Mouse (Mus musculus): Measurements from ENCODE around the gene Zfp94. TPM values are rescaled to one million over a fixed set of nuclear protein-coding genes. Genes with fewer than 3 reads are reported as not detected.
"Not testable (repeated sequence)": the region's sequence is repeated elsewhere in the genome, so short reads cannot be mapped to it uniquely, and the experiment has no call there.

Zfp94 gene
- polyA plus RNA-seq, 1 experiment from 2014 or later, result 13.7 TPM

DNA sequence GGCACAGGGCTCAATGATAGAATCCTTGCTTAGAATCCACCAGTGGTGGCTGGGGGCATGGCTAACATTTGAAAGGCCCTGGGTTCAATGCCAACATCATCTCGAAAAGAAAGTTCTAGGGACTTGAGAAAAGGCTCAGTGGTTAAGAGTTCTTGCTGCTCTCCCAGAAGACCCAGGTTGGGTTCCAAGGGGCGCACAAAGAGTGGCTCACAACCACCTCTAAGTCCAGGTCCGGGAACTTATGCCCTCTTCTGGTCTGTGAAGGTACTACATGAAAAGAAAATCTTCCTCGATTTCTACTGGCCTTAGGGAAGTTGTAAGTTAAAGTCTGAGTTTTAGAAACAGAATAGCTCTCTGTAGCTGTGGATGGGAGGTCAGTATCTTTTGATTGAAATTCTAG is 30.4 kb downstream of the Zfp94 start:
- Histone ChIP-seq H3K27ac (replicated peaks) (no peak overlapping the region), H3K4me3 (no peak overlapping the region), H3K4me1 (no peaks in the 10 kb centered on the region), H3K27me3 (ENCODE audit: low read depth, poor library complexity, severe bottlenecking) (no peaks in the 10 kb centered on the region), H3K9me3 (replicated peaks) (no peaks in the 10 kb centered on the region), H3K36me3 (peaks cover 43% of the 10 kb centered on the region)
- no peak for DNase-seq (ENCODE audit: low spot score)
- 50% methylated on average over 4 of the region's 4 CpGs for WGBS

DNA sequence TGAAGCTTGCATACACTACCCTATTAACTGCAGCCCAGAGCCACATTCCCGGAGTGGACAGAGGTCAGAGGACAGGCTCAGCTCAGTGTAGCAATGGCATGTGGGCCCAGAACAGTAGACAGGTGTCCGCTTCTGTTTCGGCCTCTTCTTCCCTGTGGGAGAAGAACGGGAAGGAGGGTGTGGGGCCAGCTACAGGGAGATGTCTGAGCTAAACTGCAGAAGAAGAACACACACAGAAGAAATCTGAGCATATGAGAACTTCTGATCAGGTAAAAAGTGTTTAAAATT is 35.7 kb downstream of the Zfp94 start:
- DNase-seq (ENCODE audit: low spot score), result no peak
- 54% methylated on average over 4 of the region's 4 CpGs for WGBS
- H3K4me3 ChIP-seq, result no peak overlapping the region

DNA sequence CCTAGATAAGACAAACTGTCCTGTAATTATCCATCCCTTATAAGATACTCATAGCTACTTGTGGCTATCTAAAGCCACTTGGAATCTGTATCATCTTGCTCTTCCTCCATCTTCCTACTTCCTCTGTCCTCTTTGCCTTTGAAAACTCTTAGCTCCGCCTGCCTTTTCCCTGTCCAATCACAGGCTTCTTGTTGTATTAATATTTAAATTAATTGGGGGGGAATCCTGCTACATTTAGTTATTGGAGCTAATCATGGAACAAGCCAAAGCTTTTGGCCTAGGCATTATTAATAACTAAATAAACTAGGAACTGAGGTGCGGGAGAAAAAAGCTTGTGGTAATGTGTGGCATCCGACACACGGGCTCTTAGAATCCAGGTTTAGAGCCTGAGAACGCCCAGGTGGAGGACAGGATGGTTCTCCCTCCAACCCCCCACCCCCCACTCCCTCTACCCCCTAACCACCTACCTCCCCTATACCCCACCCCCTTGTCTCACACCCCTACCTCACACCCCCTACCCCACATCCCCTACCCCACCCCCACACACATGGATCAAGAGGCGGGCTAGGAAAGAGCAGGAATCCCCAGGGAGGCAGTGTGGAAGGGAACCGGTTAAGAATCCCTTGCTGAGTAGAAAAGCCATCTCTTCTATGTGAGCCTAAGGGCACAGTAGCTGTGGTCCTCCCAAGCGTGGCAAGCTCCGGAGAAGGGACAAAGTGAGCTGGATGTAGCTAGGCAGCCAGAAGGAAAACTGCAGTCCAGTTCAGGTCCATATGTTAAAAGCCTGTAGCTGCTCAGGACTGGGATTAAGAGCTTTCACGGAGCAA is 36.2 kb downstream of the Zfp94 start:
- Histone ChIP-seq H3K27me3 (ENCODE audit: low read depth, poor library complexity, severe bottlenecking) (no peaks in the 10 kb centered on the region), H3K4me1 (peaks cover 8% of the 10 kb centered on the region), H3K4me3 (no peak overlapping the region), H3K27ac (replicated peaks) (no peak overlapping the region), H3K9me3 (replicated peaks) (no peaks in the 10 kb centered on the region), H3K36me3 (peaks cover 25% of the 10 kb centered on the region)
- no peak for DNase-seq (ENCODE audit: low spot score)
- WGBS, result 58% methylated on average over 10 of the region's 10 CpGs

More for the DNA sequence above, 35.7 kb downstream of the Zfp94 start:
- Histone ChIP-seq H3K27me3 (ENCODE audit: low read depth, poor library complexity, severe bottlenecking) (no peaks in the 10 kb centered on the region), H3K27ac (replicated peaks) (no peak overlapping the region), H3K4me1 (peaks cover 8% of the 10 kb centered on the region), H3K36me3 (peaks cover 19% of the 10 kb centered on the region), H3K9me3 (replicated peaks) (no peaks in the 10 kb centered on the region)

DNA sequence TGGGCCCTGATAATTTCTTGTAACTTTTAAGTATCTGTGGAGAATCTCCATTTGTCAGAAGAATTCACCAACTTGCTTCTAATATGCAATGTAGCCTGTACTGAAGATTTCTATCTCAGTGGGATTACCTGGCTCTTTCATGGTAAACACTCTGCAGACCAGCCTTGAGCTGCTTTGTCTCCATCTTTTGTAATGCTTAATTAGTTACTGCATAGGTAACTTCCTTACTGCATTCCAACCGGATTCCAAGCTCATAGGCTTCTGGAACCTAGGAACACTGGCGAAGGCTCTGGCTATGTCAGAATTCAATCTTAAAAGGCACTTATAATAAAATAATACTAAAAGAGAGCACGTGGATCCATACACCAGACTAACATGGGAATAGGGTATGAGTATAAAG is 37.7 kb downstream of the Zfp94 start:
- peaks cover 39% of the 10 kb centered on the region for H3K36me3 ChIP-seq
- not testable (repeated sequence) for H3K9me3 ChIP-seq (replicated peaks); H3K4me3 ChIP-seq; H3K27ac ChIP-seq (replicated peaks); H3K4me1 ChIP-seq; H3K27me3 ChIP-seq (ENCODE audit: low read depth, poor library complexity, severe bottlenecking); DNase-seq (ENCODE audit: low spot score)
- 80% methylated on average over 3 of the region's 3 CpGs for WGBS

DNA sequence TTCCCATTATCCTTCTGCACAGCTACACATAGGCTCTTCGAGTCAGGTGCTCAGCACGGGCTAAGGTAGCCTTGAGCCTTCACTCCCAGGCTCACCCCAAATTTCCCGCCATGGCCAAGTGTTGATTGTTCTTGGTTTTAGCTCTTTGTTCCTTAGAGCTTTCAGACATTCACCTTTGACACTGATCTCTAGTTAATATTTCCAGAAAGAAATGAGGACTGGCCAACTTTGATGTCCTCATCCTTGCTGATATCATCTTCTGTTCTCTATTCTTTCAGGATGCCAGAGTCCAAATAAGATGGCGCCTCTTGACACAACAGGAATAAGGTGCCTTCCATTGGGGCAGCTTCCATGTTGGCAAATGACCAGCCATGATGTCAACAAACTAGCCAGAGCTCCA is 42.0 kb downstream of the Zfp94 start:
- DNase-seq (ENCODE audit: low spot score), result no peak
- Histone ChIP-seq H3K27me3 (ENCODE audit: low read depth, poor library complexity, severe bottlenecking) (no peaks in the 10 kb centered on the region), H3K4me3 (no peak overlapping the region), H3K9me3 (replicated peaks) (no peaks in the 10 kb centered on the region), H3K4me1 (peaks cover 14% of the 10 kb centered on the region), H3K27ac (replicated peaks) (no peak overlapping the region), H3K36me3 (peaks cover 48% of the 10 kb centered on the region)
- 87% methylated on average over 4 of the region's 4 CpGs for WGBS

DNA sequence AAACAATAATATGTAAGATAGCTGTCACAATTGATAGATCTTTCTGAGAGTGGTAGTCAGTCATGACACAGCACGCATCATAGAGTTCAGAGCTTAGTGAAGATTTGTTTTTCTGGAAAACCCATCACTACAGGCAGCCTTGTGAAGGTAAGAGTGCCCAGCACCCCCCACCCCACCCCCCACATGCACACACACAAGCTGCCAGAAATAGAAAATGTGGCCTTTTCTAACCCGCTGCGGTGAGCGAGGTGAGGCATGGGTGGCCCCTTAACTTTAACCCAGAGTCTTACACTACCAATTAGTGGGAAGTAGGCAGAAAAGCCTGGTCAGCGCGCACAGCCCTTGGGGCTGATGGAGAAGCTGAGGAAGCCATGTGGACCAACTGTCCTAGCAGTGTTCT is 45.3 kb downstream of the Zfp94 start:
- no peak for DNase-seq (ENCODE audit: low spot score)
- peaks cover 33% of the 10 kb centered on the region for H3K36me3 ChIP-seq
- no peaks in the 10 kb centered on the region for H3K27me3 ChIP-seq (ENCODE audit: low read depth, poor library complexity, severe bottlenecking)
- 97% methylated on average over 6 of the region's 6 CpGs for WGBS
- H3K27ac ChIP-seq (replicated peaks), result no peak overlapping the region
- H3K4me3 ChIP-seq, result no peak overlapping the region
- no peaks in the 10 kb centered on the region for H3K9me3 ChIP-seq (replicated peaks)
- H3K4me1 ChIP-seq, result peaks cover 18% of the 10 kb centered on the region

DNA sequence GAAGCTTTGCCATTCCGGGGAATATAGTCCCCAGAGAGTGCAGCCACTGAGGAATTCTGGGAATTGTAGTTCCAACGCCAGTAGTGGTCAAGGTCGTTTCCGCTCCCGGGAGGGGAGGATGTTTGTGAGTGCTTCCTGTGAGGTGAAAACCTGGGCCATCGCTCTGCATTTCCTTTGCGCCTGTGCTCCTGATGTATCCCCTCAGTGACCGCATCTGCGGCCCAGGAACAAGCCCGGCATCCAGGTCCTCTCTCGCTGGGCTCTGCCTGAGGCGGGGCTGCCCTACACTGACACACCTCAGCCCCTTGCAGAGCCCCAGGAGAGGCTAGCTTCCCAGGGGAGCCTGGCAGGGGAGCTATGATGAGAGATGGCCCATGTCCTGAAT is 46.2 kb downstream of the Zfp94 start, which contains the start of gene Zfp93:
TSS of gene Zfp93 (plus strand) at position 133 of the 385 bp plus-strand sequence.
- WGBS, result 1% methylated on average over 12 of the region's 12 CpGs
- Histone ChIP-seq H3K9me3 (replicated peaks) (no peaks in the 10 kb centered on the region), H3K4me1 (peaks cover 18% of the 10 kb centered on the region), H3K4me3 (peak within 1 kb of the TSS; percentile 74), H3K27ac (replicated peaks) (peak within 1 kb of the TSS; percentile 88), H3K36me3 (peaks cover 24% of the 10 kb centered on the region), H3K27me3 (ENCODE audit: low read depth, poor library complexity, severe bottlenecking) (no peaks in the 10 kb centered on the region)
- peak; percentile 82 for DNase-seq (ENCODE audit: low spot score)

DNA sequence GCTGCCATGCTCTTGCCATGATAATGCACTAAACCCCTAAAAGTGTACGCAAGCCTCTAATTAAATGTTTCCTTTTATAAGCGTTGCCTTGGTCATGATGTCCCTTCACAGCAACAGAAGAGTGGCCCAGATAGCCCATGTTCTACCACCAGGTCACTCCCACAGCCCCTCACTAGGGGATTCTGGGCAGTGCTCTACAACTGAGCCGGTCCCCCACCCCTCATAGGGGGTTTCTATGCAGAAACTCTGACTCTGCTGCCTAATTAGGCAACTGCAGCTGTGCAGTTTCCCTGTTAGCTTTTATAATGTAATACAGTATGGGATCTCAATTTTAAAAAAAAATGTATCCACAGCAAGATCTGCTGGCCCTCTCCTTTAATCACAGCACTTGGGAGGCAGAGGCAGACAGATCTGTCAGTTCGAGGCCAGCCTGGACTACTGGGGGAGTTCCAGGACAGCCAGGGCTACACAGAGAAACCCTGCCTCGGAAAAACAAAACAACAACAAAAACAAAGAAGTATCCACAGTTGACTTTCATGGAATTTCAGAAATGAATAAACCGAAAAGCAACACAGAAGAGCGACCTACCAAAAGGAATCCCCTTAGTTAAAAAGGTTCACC is 46.7 kb downstream of the Zfp94 start:
- 37% methylated on average over 7 of the region's 7 CpGs for WGBS
- no peaks in the 10 kb centered on the region for H3K27me3 ChIP-seq (ENCODE audit: low read depth, poor library complexity, severe bottlenecking)
- peak overlapping the region; percentile 74 for H3K4me3 ChIP-seq
- H3K4me1 ChIP-seq, result peaks cover 18% of the 10 kb centered on the region
- DNase-seq (ENCODE audit: low spot score), result no peak
- H3K36me3 ChIP-seq, result peaks cover 19% of the 10 kb centered on the region
- H3K27ac ChIP-seq (replicated peaks), result peak overlapping the region; percentile 88
- H3K9me3 ChIP-seq (replicated peaks), result no peaks in the 10 kb centered on the region

DNA sequence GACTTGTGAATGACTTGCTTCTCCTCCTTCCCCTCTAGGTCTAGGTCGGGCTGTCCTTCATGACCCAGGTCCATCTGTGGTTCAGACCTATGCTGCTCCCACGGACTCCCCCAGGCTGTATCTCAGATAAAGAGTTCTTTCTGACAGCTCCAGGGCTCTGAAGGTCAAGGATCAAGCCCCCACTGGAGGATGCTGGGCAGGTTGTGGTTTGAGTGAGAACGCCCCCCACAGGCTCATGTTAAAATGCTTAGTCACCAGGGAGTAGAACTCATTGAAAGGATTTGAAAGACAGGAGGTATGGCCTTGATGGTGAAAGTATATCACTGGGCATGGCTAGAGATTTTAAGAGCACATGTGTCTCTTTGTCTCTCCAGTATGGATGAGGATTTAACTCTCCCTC is 47.2 kb downstream of the Zfp94 start:
- Histone ChIP-seq H3K9me3 (replicated peaks) (no peaks in the 10 kb centered on the region), H3K36me3 (peaks cover 13% of the 10 kb centered on the region), H3K4me1 (peaks cover 18% of the 10 kb centered on the region), H3K4me3 (no peak overlapping the region), H3K27me3 (ENCODE audit: low read depth, poor library complexity, severe bottlenecking) (no peaks in the 10 kb centered on the region), H3K27ac (replicated peaks) (no peak overlapping the region)
- 65% methylated on average over 3 of the region's 3 CpGs for WGBS
- no peak for DNase-seq (ENCODE audit: low spot score)

DNA sequence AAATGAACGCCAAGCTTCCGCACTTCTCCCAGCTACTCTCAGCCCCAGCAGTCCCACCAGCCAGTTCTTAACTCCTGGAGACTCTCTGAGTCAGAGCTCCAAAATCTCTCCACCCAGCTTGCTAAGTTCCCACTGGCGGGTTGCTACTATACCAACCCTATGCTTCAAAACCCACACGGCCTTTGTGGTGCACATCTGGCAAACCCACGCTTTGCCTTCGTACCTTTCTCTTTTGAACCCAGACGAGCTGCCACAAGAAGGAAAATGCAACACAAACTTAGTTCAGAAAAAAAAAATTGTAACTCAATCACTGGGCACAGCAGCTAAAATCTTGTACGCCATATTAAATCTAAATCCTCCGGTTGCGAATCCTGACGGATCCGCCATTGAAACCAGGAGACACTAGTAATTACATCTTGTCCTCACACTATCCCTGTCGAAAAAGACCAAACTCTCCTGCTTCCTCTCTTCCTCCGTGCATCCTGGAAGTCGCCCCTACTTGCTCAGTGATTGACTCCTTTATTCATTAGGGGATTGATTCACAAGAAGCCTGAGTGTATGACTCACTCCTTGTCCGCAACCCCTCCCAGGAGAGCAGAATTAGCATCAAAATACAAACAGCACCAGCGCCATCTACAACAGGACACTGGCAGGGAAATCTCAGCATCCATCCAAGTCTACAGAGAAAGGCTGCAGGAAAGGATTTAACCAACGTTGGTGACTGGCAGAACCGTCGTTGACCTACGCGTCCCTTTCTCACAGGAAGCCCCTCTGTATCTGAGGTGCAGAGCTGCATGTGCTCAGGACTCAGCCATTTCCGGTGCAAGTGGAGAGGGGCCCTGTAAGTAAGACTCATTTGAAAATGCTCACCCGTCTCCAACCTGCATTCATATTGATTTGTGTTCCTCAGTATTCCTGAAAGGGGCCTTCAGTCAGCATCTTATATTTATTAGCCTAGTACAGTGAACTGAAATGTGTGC is 48.0 kb downstream of the Zfp94 start:
- H3K27me3 ChIP-seq (ENCODE audit: low read depth, poor library complexity, severe bottlenecking), result no peaks in the 10 kb centered on the region
- peaks cover 18% of the 10 kb centered on the region for H3K4me1 ChIP-seq
- H3K9me3 ChIP-seq (replicated peaks), result no peaks in the 10 kb centered on the region
- H3K36me3 ChIP-seq, result peaks cover 5% of the 10 kb centered on the region
- 70% methylated on average over 24 of the region's 24 CpGs for WGBS
- no peak overlapping the region for H3K4me3 ChIP-seq
- no peak overlapping the region for H3K27ac ChIP-seq (replicated peaks)
- DNase-seq (ENCODE audit: low spot score), result no peak

DNA sequence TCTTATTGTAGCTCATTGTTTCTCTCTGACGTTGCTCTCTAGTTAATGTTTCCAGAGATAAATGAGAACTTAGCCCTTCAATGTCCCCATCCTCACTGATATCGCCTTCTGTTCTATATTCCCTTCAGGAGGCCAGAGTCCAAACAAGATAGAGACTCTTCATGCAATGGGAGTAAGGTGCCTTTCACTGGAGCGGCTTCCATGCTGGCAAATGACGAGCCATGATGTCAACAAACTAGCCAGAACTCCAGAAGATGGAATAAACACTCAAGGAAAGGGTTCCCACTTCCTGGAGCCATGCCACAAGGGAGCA is 56.5 kb downstream of the Zfp94 start:
- no peak for DNase-seq (ENCODE audit: low spot score)
- 94% methylated on average over 4 of the region's 4 CpGs for WGBS

DNA sequence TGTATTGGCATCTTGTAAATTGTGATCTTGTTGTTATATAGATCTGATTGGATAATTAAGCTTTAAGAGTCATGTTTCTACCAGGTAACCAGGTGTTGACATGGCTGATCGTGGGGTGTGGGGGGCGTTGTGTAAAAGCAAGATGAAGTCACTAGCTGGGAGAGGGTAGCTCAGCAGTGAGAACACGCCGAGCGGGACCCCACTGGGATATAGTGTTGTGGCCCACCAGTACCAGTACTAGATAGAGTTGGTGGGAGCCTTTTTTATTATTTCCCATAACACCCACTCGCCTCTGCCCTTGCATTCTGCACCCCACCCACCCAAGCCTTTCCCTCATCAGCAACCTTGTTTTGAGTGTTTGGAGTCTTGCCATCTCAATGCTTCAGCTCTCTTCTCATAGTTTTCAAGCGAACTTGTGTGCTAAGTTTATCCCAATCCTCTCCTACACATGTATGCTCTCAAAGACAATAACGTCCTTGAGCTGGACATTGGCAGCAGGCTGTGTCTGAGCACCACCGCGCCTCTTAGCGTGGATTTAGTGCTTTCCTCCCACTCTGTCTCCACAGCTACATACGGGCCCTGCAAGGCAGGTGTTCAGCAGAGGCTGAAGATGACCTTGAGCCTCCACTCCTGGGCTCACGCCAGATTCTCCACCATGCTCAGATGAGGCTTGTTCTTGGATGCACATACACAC is 57.0 kb downstream of the Zfp94 start:
- H3K4me3 ChIP-seq, result no peak overlapping the region
- peaks cover 9% of the 10 kb centered on the region for H3K4me1 ChIP-seq
- WGBS, result 92% methylated on average over 13 of the region's 13 CpGs
- no peak overlapping the region for H3K27ac ChIP-seq (replicated peaks)
- no peak for DNase-seq (ENCODE audit: low spot score)
- H3K9me3 ChIP-seq (replicated peaks), result no peaks in the 10 kb centered on the region
- peaks cover 24% of the 10 kb centered on the region for H3K36me3 ChIP-seq
- no peaks in the 10 kb centered on the region for H3K27me3 ChIP-seq (ENCODE audit: low read depth, poor library complexity, severe bottlenecking)

More for the DNA sequence above, 56.5 kb downstream of the Zfp94 start:
- no peak overlapping the region for H3K27ac ChIP-seq (replicated peaks)
- H3K4me3 ChIP-seq, result no peak overlapping the region
- peaks cover 6% of the 10 kb centered on the region for H3K4me1 ChIP-seq
- H3K27me3 ChIP-seq (ENCODE audit: low read depth, poor library complexity, severe bottlenecking), result no peaks in the 10 kb centered on the region
- no peaks in the 10 kb centered on the region for H3K9me3 ChIP-seq (replicated peaks)
- peaks cover 24% of the 10 kb centered on the region for H3K36me3 ChIP-seq

Data from midbrain, embryonic 10.5 days (tissue).